Mouse (Mus musculus): ENCODE measurements around the gene 1700028P14Rik.

Gene 1700028P14Rik

DNA sequence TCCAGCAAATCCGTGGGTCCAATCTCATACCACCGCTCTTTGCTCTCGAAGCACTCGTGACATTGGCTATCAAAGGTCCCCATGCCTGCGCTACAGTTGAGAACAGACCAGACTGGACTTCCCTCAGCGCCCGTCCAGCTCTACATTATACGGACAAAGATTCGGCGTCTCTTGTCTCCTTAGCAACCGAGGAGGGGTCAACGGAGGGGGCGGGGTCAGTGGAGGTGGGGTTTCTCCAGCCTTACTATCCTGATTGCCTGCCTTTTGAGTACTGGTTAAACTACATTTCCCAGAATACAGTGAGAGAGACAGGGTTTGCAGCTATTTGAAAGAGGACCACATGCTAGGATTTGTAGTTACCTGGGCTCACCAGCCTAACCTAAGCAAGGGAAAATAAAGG is at the start of gene 1700028P14Rik:
Gene 1700028P14Rik, minus strand, starts transcription at position 169 of the 400 bp plus-strand sequence.
- in situ Hi-C loops (cut with MboI; ENCODE audit: unreplicated experiment in 2 of 2): no loop called here

DNA sequence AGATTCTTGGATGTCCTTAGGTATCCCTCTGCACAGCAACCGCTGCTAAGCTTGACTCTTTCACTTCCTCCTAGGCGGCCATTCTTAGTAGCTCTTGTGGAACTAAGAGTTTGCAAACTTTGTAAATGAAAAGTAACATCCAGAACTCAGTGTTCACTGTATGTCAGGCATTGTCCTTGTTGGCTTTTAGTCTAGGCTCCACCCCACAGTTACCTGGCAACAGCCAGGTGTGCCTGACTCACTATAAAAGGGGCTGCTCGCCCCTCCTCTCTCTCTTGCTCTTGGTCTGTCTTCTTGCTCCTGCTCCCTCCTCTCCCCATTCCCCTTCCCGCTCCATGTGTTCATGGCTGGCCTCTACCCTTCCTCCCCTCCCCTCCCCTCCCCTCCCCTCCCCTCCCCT is 46.5 kb upstream of the 1700028P14Rik start:
- in situ Hi-C loops (cut with MboI; ENCODE audit: unreplicated experiment in 2 of 2): loop anchor here (25.0 kb wide), 1 partner anchor 562 kb away; the partner anchor contains the start of gene Klf9 (in 2 of the 2)

- in situ Hi-C loops (cut with MboI; ENCODE audit: unreplicated experiment in 2 of 2): loop anchor here (25.0 kb wide), 1 partner anchor 561 kb away; the partner anchor contains the start of gene Klf9 (in 2 of the 2)
Measured at GRCm38 (mm10) chr19:23698366-23698765, 45.8 kb upstream of the 1700028P14Rik start.

GRCm38 (mm10) chr19:23697861-23698260 is 45.2 kb upstream of the 1700028P14Rik start:
- in situ Hi-C loops (cut with MboI; ENCODE audit: unreplicated experiment in 2 of 2): loop anchor here (25.0 kb wide), 1 partner anchor 561 kb away; the partner anchor contains the start of gene Klf9 (in 2 of the 2)

DNA sequence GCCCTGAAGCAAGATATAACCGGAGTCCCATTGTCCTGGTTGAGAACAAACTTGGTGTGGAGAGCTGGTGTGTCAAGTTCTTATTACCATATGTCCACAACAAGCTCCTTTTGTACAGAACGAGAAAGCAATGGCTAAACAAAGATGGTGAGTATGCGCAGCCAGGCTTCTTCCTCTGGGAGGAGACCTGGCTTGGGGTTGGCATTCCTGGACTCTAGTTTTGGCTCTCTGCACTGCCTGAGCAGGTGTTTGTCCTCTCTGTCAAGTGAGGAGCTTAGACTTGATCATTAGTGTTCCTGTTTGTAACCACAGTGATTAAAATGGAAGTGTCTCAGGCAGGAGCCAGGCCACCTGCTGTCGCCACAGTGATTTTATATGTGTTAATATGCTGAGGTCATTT is 41.7 kb upstream of the 1700028P14Rik start:
- in situ Hi-C loops (cut with MboI; ENCODE audit: unreplicated experiment in 2 of 2): loop anchor here (25.0 kb wide), 1 partner anchor 557 kb away; the partner anchor contains the start of gene Klf9 (in 2 of the 2)

DNA sequence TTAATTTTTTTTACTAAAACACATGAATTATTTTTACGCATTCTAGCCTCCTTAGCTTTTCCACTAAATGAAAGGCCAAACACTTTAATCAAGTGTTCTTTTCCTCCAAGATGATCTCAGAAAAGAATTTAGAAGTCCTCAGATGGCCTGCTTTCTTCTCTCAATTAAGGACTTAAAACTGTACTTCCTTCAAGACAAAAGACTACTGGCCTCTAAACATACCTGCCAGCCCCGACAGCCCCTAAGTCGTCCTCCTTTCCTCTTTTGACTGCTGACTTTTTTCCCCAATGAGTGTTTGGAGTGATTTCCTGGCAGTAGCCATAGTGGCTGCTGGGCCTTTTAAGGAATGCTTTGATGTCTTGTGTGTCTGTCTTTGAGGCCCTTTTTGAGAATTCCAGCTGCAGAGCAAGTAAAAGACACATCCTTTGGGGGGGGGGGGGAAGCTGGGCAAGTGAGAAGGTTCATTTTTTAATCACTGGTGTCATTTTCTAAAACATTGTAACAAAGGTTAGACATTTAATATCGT is 35.9 kb upstream of the 1700028P14Rik start:
- in situ Hi-C loops (cut with MboI; ENCODE audit: unreplicated experiment in 2 of 2): loop anchor here (10.0 to 25.0 kb wide), 3 partner anchors 414 to 586 kb away; partner anchors contain the start of genes Klf9 (in 2 of the 2) and Smc5 (in 1 of the 2)

- in situ Hi-C loops (cut with MboI; ENCODE audit: unreplicated experiment in 2 of 2): loop anchor here (10.0 to 25.0 kb wide), 3 partner anchors 413 to 587 kb away; partner anchors contain the start of genes Klf9 (in 2 of the 2) and Smc5 (in 1 of the 2)
Measured at GRCm38 (mm10) chr19:23687296-23688021, 34.8 kb upstream of the 1700028P14Rik start, which contains the start of gene Ptar1. Ptar1 (plus strand) TSS chr19:23687429.

DNA sequence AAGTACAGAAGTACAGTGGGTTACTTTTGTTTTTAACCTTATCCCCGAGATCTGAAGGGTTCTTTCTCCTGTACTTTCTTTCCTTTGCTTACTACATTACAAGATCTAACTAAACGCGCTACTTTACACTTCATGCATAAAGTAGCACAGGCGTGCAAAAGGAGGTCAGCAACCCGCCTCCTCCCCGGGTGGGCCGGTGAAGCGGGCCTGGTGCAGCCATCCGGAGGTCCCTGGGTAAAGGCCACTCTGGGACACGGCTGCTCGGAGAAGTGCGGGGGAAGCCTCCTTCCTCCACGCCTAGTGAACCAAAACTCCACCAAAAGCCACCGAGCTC is 34.3 kb upstream of the 1700028P14Rik start:
- in situ Hi-C loops (cut with MboI; ENCODE audit: unreplicated experiment in 2 of 2): loop anchor here (10.0 to 25.0 kb wide), 3 partner anchors 412 to 588 kb away; partner anchors contain the start of genes Klf9 (in 2 of the 2) and Smc5 (in 1 of the 2)

DNA sequence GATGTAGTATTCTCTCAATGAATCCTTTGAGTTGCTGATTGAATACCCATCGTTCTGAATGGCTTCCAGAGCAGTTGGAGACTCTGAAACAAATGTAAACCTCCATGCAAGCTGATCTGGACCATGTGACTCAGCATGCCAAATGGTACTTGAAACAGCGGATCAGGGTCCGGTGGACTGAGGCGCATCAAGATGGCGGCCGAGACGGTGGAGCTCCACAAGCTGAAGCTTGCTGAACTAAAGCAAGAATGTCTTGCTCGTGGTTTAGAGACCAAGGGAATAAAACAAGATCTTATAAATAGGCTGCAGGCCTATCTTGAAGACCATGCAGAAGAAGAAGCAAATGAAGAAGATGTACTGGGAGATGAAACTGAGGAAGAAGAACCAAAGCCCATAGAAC is 23.0 kb upstream of the 1700028P14Rik start:
- in situ Hi-C loops (cut with MboI; ENCODE audit: unreplicated experiment in 2 of 2): loop anchor here (25.0 kb wide), 1 partner anchor 538 kb away; the partner anchor contains the start of gene Klf9 (in 2 of the 2)

DNA sequence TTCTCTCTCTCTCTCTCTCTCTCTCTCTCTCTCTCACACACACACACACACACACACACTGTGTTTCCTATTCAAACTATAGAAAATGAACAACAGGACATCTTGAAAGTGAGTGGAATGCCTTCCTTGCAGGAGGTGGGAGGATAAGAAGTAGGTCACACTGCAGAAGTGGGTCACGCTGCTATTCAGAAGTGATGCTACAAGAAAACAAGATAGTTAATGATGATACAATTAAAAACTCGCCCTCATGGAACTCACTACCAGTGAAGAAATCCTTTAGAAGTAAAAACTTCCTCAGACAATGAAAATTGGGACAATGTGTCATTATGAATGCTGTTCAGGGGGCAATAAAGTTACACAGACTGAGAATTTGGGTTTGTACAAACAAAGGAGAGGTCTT is 20.4 kb upstream of the 1700028P14Rik start:
- in situ Hi-C loops (cut with MboI; ENCODE audit: unreplicated experiment in 2 of 2): no loop called here

- in situ Hi-C loops (cut with MboI; ENCODE audit: unreplicated experiment in 2 of 2): no loop called here
Measured at GRCm38 (mm10) chr19:23668142-23668655, 15.6 kb upstream of the 1700028P14Rik start.

DNA sequence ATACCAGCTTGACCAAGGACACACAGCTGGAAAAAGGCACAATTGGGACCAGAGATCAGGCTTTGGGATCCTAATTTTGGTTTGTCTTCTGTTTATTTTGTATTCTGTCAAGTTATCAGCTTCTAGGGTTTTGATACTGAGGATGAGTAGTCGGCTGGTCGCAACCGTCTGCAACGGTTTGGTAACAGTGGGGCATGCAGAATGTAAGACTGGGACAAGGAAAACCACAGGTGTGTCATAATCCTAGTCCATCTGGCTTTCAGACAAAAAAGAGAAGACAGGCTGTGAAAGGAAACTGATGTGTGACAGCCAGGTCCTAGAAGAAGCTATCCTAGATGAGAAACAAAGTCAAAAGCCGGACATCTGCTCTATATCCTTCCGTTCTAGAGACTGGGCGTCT is 11.5 kb upstream of the 1700028P14Rik start:
- in situ Hi-C loops (cut with MboI; ENCODE audit: unreplicated experiment in 2 of 2): no loop called here

DNA sequence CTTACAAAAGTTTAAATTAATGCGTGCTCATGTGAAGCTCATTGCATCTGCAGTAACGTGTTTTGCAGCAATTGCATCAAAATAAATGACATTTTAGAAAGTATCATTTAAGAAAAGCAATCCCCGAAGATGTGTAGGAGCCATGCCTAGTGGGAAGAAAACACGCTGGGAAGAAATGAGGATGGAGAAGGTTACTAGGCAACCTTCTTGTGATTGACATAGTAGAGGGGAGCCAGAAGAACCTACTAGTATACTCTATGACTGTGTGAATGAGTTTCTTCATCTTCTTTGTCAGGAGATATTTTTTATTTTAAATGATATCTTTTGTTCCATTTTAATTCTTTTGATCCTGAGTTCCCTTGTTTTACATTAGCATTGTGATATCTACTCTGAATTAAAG is 5.7 kb upstream of the 1700028P14Rik start:
- in situ Hi-C loops (cut with MboI; ENCODE audit: unreplicated experiment in 2 of 2): no loop called here

DNA sequence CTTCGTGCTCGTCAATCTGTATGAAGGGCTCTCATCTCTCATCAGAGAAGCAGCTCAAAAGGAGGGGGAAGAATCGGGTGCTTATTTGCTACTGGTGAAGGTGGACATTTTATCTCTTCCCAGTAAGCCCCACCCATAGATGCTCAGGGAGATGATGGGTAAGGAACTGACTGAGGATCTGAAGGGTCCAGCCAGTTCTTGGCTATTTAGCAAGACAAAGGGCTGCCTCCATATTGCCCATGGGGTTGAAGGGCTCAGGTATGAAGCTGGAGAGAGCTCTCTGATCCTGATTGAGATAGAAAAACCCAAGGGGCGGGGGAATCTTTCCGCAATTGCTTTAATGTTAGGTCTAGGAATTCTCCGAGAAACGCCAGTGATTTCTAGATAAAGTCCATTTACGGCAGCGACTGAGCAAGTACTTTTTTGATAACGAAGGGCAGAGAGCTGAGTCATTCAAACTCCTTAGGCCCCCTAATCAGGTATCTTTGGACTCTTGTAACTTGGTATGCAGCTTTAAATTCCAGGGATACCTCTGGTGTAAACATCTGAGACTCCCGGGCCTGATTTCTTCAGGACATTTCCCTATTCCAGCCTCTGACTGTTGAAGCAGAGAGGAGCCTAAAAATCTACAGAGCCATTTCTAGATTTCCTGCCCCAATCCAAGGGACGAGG is 4.8 kb upstream of the 1700028P14Rik start:
- in situ Hi-C loops (cut with MboI; ENCODE audit: unreplicated experiment in 2 of 2): no loop called here

DNA sequence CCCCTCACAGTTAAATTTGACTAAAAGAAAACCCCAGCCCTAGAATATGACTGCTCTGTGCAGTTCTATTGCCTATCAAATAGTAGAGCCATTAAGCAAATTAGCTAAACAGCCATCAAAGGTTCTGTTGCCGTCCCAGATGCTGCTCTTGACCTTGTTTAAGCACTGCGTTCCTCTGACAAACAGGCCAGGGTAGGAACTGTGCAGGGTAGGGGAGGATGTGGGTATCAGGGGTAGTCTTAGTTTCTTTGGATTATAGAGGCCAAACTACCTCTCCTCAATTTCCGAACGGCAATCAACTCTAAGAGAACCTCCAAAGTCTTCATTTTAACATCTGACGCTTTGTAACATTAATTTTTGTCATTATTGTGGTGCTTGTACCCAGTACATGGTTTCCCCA is 542 bp upstream of the 1700028P14Rik start:
- in situ Hi-C loops (cut with MboI; ENCODE audit: unreplicated experiment in 2 of 2): no loop called here

DNA sequence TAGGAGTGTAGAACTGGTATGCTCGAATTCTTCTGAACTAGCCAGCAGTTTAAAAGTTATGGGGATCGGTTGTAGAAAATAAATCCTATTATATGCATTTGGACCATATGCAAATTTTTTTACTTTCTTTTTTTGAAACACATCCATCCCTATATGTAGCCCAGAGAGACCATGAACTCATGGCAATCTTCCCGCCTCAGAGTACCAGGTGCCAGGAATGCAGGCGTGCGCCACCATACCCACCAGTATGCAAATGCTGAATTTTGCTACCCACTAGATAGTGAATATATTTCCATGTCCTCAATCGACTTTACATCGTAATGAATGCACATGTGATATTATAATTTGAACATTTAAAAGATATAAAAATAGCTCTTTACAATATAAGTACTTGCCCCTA is 5.3 kb downstream of the 1700028P14Rik start:
- in situ Hi-C loops (cut with MboI; ENCODE audit: unreplicated experiment in 2 of 2): no loop called here

- in situ Hi-C loops (cut with MboI; ENCODE audit: unreplicated experiment in 2 of 2): no loop called here
Measured at GRCm38 (mm10) chr19:23645347-23645746, 7.3 kb downstream of the 1700028P14Rik start.

GRCm38 (mm10) chr19:23643819-23644218 is 8.8 kb downstream of the 1700028P14Rik start:
- in situ Hi-C loops (cut with MboI; ENCODE audit: unreplicated experiment in 2 of 2): no loop called here

DNA sequence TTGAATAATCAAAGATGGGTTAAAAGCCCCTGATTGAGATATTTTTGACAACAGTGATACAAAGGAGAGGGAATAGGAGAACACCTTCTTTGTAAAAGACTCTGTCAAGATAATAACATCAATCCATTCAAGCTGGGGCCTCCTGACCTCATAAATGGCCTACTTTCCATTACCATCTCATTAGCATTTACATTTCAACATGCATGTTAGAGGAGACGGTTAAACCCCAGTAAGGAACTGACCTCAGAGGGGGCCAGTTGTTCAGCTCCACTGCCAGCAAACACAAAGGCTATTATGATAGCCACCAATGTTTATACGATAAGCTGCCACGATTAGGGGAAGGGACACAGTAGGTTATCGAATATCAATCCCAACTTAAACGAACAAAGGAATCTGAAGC is 15.8 kb downstream of the 1700028P14Rik start:
- in situ Hi-C loops (cut with MboI; ENCODE audit: unreplicated experiment in 2 of 2): no loop called here

- in situ Hi-C loops (cut with MboI; ENCODE audit: unreplicated experiment in 2 of 2): no loop called here
Measured at GRCm38 (mm10) chr19:23631611-23632492, 20.8 kb downstream of the 1700028P14Rik start.

Measured in v-Abl transformed pro-B cells (cell line).